ENCODE assay signal across 8 mouse cellular contexts in the genomic region with DNA sequence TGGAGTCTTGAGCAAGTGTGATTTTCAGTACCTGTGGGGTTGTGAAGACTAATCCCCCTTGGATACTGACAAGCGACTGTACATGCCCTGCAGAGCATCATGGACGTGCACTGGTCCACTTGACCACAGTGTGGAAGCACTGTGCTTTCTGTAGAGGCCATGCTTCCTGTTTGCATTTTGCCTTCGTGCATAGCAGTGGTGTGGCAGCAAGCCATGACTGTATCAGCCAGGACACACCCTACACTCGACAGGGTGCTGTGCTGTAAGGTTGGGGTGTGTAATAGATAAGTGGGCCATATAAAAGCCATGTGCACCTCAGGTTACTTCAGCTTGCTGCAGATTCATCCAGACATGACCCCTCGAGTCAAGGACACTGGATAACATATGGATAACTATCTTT. TPM values are rescaled to one million over a fixed set of nuclear protein-coding genes. Genes with fewer than 3 reads are reported as not detected.
DNase-seq lines count a peak whose midpoint lies in the region.

No protein-coding gene starts in this region.

- 49% methylated on average over 5 of the region's 5 CpGs for WGBS in heart, embryonic 10.5 days

- H3K9me3 ChIP-seq in heart, embryonic 10.5 days, result no peaks in the 10 kb centered on the region

- intact Hi-C loops in heart, postnatal 14 days (cut with DNase I), result loop anchor here (2.0 to 5.0 kb wide), 4 partner anchors 142 to 614 kb away; no protein-coding TSS in a partner anchor
- intact Hi-C loops in left cerebral cortex, postnatal 36 days (cut with DNase I), result loop anchor here (5.0 kb wide), 3 partner anchors 379 to 614 kb away; no protein-coding TSS in a partner anchor

- H3K27ac ChIP-seq in heart, embryonic 10.5 days, result no peak overlapping the region

- H3K4me3 ChIP-seq in heart, embryonic 10.5 days, result no peak overlapping the region

- no peaks in the 10 kb centered on the region for H3K27me3 ChIP-seq in heart, embryonic 10.5 days (ENCODE audit: insufficient read depth, poor library complexity, severe bottlenecking)

- no peaks in the 10 kb centered on the region for H3K36me3 ChIP-seq in heart, embryonic 10.5 days

- H3K4me1 ChIP-seq in heart, embryonic 10.5 days, result peaks cover 11% of the 10 kb centered on the region

- DNase-seq in heart, adult 18-20 months, result peak; percentile 17 to 35
- DNase-seq in heart, embryonic 10.5 days (ENCODE audit: low spot score), result no peak
- peak; percentile 40 for DNase-seq in CD4-positive helper T cell, adult 2 months (ENCODE audit: low read depth, low spot score)
- peak; percentile 22 to 39 for DNase-seq in heart, postnatal 14 days
- peak; percentile 86 for DNase-seq in lung, postnatal 25 days (ENCODE audit: low spot score)
- DNase-seq in left cerebral cortex, postnatal 36 days (ENCODE audit: low spot score in 2 of 2), result no peak
- no peak for DNase-seq in adrenal gland, adult 18-20 months (ENCODE audit: low spot score in 2 of 2)
- DNase-seq in embryo, embryonic 10 days (ENCODE audit: low spot score), result no peak

RNA-seq across cellular contexts. Expression of gene Bfsp1, which starts 24.3 kb away (rescaled TPM):
- under 1 TPM; 0.17 to 0.33 TPM for total RNA-seq in heart, adult 18-20 months (2021)
- 2.1 and 2.2 TPM in 2 replicates for polyA plus RNA-seq in heart, embryonic 10.5 days (2016; fragmentation: Nextera tagmentation; extraction: Ambion mirVana)
- total RNA-seq in heart, postnatal 14 days (2021), result under 1 TPM; 0.27 to 0.38 TPM
- 1 to 10 TPM in 1 of 2 experiments, under 1 TPM in 1; 0.66 to 1.0 TPM for total RNA-seq in left cerebral cortex, postnatal 36 days (2021)
- total RNA-seq in adrenal gland, adult 18-20 months (2021), result under 1 TPM; 0.36 to 0.51 TPM

Comparison
In these comparisons a context has a peak if more than half of its experiments do, and no peak if none do; other contexts are left out.
1. DNase-seq: peak in heart, adult 18-20 months (2 of 2), CD4-positive helper T cell, adult 2 months (single experiment), heart, postnatal 14 days (2 of 2) and lung, postnatal 25 days (single experiment); none in heart, embryonic 10.5 days (single experiment), left cerebral cortex, postnatal 36 days (0 of 2), adrenal gland, adult 18-20 months (0 of 2) and embryo, embryonic 10 days (single experiment).